Mouse (Mus musculus): ENCODE results near the gene Tmem206.
A peak's percentile ranks its signal among the peaks of the same experiment; 100 is the strongest.

DNA sequence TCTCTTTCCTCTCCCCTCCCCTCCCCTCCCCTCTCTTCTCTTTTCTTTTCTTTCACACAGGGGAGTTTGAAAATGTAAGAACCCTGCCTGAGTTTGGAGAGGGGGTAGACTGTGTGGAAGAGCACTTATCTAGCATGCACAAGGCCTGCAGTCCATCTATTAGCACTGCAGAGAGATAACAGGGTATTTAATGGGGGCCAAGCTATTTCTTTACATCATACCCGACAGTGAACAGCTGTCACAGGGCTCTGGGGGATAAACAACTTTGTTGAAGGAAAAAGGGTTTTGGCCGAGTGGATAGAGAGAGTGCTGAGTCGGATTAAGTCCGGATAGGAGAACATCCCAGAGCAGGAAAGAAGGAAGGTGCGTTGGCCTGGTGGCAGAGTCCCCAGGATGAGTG lies 23.3 kb downstream of the Tmem206 start:
- TF ChIP-seq CTCF (IDR thresholded peaks at IDR 0.05), result no peak
- TF ChIP-seq EP300 (IDR thresholded peaks at IDR 0.05), result peak; percentile 19; the same call in 1 of the 2 replicates

Measured in lung, postnatal 0 days (tissue).